Mouse (Mus musculus) mouse embryonic stem cell (cell line): ENCODE measurements around the gene Pi16.
"Not testable (repeated sequence)": the region's sequence is repeated elsewhere in the genome, so short reads cannot be mapped to it uniquely, and the experiment has no call there.

ENCODE experiments used
- in situ Hi-C, 2 experiments: fragments of 300-500 bp; cut with MboI; formaldehyde crosslinking; loops; 1 replicate in 1 of 2; 3 replicates in 1 of 2; pipeline ENCODE4 v1.14.3; 2019 to 2020; ENCODE audit warnings: low sequenced_read_pairs in 2 of 2, low pct_unique_long_range_greater_than_20kb in 1 of 2, mixed read lengths in 1 of 2; ENCODE audit not compliant: unreplicated experiment in 1 of 2

The Pi16 gene

GRCm38 (mm10) chr17:29317380-29317779 is at the start of gene Pi16:
Gene Pi16, plus strand, starts transcription at chr17:29317680.
- in situ Hi-C loops: not testable (repeated sequence)

GRCm38 (mm10) chr17:29267931-29268681 is 49.4 kb upstream of the Pi16 start:
- in situ Hi-C loops: loop anchor here (25.0 kb wide), 1 partner anchor 244 kb away; no protein-coding TSS in a partner anchor

GRCm38 (mm10) chr17:29268682-29269348 is 48.7 kb upstream of the Pi16 start, which contains the start of gene BC004004:
Gene BC004004, plus strand, starts transcription at chr17:29268788.
- in situ Hi-C loops: loop anchor here (25.0 kb wide), 1 partner anchor 243 kb away; no protein-coding TSS in a partner anchor

- in situ Hi-C loops: loop anchor here (25.0 kb wide), 1 partner anchor 243 kb away; no protein-coding TSS in a partner anchor
Measured at GRCm38 (mm10) chr17:29269349-29269706, 48.2 kb upstream of the Pi16 start.

GRCm38 (mm10) chr17:29270148-29270698 is 47.3 kb upstream of the Pi16 start:
- in situ Hi-C loops: loop anchor here (25.0 kb wide), 1 partner anchor 242 kb away; no protein-coding TSS in a partner anchor

GRCm38 (mm10) chr17:29273156-29273555 is 44.3 kb upstream of the Pi16 start:
- in situ Hi-C loops: loop anchor here (25.0 kb wide), 1 partner anchor 239 kb away; no protein-coding TSS in a partner anchor

- in situ Hi-C loops: loop anchor here (25.0 kb wide), 1 partner anchor 238 kb away; no protein-coding TSS in a partner anchor
Measured at GRCm38 (mm10) chr17:29273889-29274288, 43.6 kb upstream of the Pi16 start.

GRCm38 (mm10) chr17:29280422-29280821 is 37.1 kb upstream of the Pi16 start:
- in situ Hi-C loops: no loop called here

- in situ Hi-C loops: no loop called here
Measured at GRCm38 (mm10) chr17:29281541-29281940, 35.9 kb upstream of the Pi16 start.

- in situ Hi-C loops: no loop called here
Measured at GRCm38 (mm10) chr17:29282216-29282952, 35.1 kb upstream of the Pi16 start.

- in situ Hi-C loops: no loop called here
Measured at GRCm38 (mm10) chr17:29291793-29292192, 25.7 kb upstream of the Pi16 start.

- in situ Hi-C loops: no loop called here
Measured at GRCm38 (mm10) chr17:29292996-29293395, 24.5 kb upstream of the Pi16 start.

GRCm38 (mm10) chr17:29293807-29294605 is 23.5 kb upstream of the Pi16 start:
- in situ Hi-C loops: no loop called here

- in situ Hi-C loops: no loop called here
Measured at GRCm38 (mm10) chr17:29295835-29296234, 21.6 kb upstream of the Pi16 start.

GRCm38 (mm10) chr17:29297321-29297720 is 20.2 kb upstream of the Pi16 start:
- in situ Hi-C loops: no loop called here

GRCm38 (mm10) chr17:29297813-29298212 is 19.7 kb upstream of the Pi16 start:
- in situ Hi-C loops: no loop called here

GRCm38 (mm10) chr17:29299282-29299681 is 18.2 kb upstream of the Pi16 start:
- in situ Hi-C loops: no loop called here

GRCm38 (mm10) chr17:29300926-29301325 is 16.6 kb upstream of the Pi16 start:
- in situ Hi-C loops: no loop called here
